Mouse (Mus musculus): ENCODE measurements at regions not wholly inside any gene's neighbourhood (a gene's known extent, or its start where the extent isn't known, plus 50 kb on each side); places are given as distances from the start of the nearest gene placed in this dataset.

GRCm38 (mm10) chr12:92873602-92874001, 1024.6 kb upstream of the Sel1l start:
- TF ChIP-seq EP300 (optimal IDR thresholded peaks at IDR 0.05): no peak
- no peak for TF ChIP-seq CTCF (IDR thresholded peaks at IDR 0.05; ENCODE audit: low read depth)
